In the genomic region with DNA sequence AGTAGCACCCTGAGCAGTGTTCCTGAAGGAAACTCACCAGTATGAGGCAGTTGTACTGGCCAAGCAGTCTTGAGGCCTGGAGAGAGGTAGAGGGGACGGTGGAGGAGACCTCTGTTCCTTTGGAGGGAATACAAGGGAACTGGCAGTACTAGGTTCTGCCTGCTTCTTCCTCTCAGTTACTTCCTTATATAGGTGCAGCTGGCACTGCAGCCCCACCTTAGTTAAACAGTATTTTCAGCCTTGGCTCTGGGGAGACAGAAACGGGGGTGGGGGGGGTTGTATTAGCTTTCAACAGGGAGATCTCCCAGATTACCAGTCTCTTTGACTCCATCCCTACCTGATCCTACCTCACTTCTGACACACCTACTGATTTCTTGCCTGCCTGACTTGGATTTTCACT, we compare ENCODE assay signal across 21 mouse cellular contexts. TPM values are rescaled to one million over a fixed set of nuclear protein-coding genes. Genes with fewer than 3 reads are reported as not detected.
DNase-seq lines count a peak whose midpoint lies in the region; ATAC-seq lines count a peak whose summit lies in the region.
"Had no signal": no experiment of that assay in that cellular context is flagged by ENCODE, and none has a peak within 500 bp of the region (broad histone marks: within the 10 kb centered on the region; RNA-seq: fewer than 3 reads in every experiment).

No protein-coding gene starts in this region.

- no peaks in the 10 kb centered on the region for H3K27me3 ChIP-seq in neural tube, embryonic 15.5 days (replicated peaks)
- H3K27me3 ChIP-seq in intestine, embryonic 16.5 days (replicated peaks; ENCODE audit: control insufficient read depth, insufficient read depth, low read length) = no peaks in the 10 kb centered on the region
- no peaks in the 10 kb centered on the region for H3K27me3 ChIP-seq in stomach, embryonic 14.5 days (ENCODE audit: control insufficient read depth, insufficient read depth, low read length)
- H3K27me3 ChIP-seq: CH12.LX; embryonic facial prominence, embryonic 12.5 days; forebrain, embryonic 15.5 days; heart, embryonic 13.5 days; hindbrain, embryonic 13.5 days; Patski had no signal

- H3K9me3 ChIP-seq in neural tube, embryonic 15.5 days (replicated peaks) = no peaks in the 10 kb centered on the region
- H3K9me3 ChIP-seq in intestine, embryonic 16.5 days (ENCODE audit: control insufficient read depth, low read length) = no peaks in the 10 kb centered on the region; the same call in 1 of the 2 replicates
- no peaks in the 10 kb centered on the region for H3K9me3 ChIP-seq in stomach, embryonic 14.5 days (ENCODE audit: control insufficient read depth, low read depth, low read length)
- H3K9me3 ChIP-seq: embryonic facial prominence, embryonic 12.5 days; forebrain, embryonic 15.5 days; heart, embryonic 13.5 days; hindbrain, embryonic 13.5 days had no signal

- ATAC-seq in neural tube, embryonic 15.5 days (ENCODE audit: low FRiP score) = no peak
- ATAC-seq in intestine, embryonic 16.5 days = peak; percentile 79
- peak; percentile 48; the same call in 1 of the 2 replicates for ATAC-seq in stomach, embryonic 14.5 days (ENCODE audit: insufficient number of reproducible peaks, insufficient read depth, low FRiP score, low read depth)
- ATAC-seq: activated CD4-positive, CD25-positive, alpha-beta regulatory T cell, adult 4 months; forebrain, embryonic 15.5 days; Patski had no signal

- no peaks in the 10 kb centered on the region for H3K36me3 ChIP-seq in neural tube, embryonic 15.5 days
- no peaks in the 10 kb centered on the region for H3K36me3 ChIP-seq in intestine, embryonic 16.5 days (ENCODE audit: control insufficient read depth, insufficient read depth, low read length)
- no peaks in the 10 kb centered on the region for H3K36me3 ChIP-seq in stomach, embryonic 14.5 days (ENCODE audit: control insufficient read depth, insufficient read depth, low read length)
- H3K36me3 ChIP-seq: embryonic facial prominence, embryonic 12.5 days; forebrain, embryonic 15.5 days; heart, embryonic 13.5 days; hindbrain, embryonic 13.5 days had no signal

- 77% methylated on average over 2 of the region's 2 CpGs for WGBS in neural tube, embryonic 15.5 days
- WGBS in intestine, embryonic 16.5 days = 46% methylated on average over 2 of the region's 2 CpGs
- WGBS in stomach, embryonic 14.5 days = 53% methylated on average over 2 of the region's 2 CpGs

- no peak overlapping the region for H3K9ac ChIP-seq in neural tube, embryonic 15.5 days (replicated peaks)
- no peak overlapping the region for H3K9ac ChIP-seq in intestine, embryonic 16.5 days (ENCODE audit: low read depth, low read length)
- H3K9ac ChIP-seq in stomach, embryonic 14.5 days (replicated peaks; ENCODE audit: low read depth, low read length) = no peak overlapping the region
- H3K9ac ChIP-seq: embryonic facial prominence, embryonic 12.5 days; forebrain, embryonic 15.5 days; heart, embryonic 13.5 days; hindbrain, embryonic 13.5 days had no signal

- H3K4me1 ChIP-seq in neural tube, embryonic 15.5 days = no peaks in the 10 kb centered on the region
- no peaks in the 10 kb centered on the region for H3K4me1 ChIP-seq in intestine, embryonic 16.5 days (ENCODE audit: control insufficient read depth, insufficient read depth, low read length)
- H3K4me1 ChIP-seq in stomach, embryonic 14.5 days (ENCODE audit: control insufficient read depth, insufficient read depth, low read length) = no peaks in the 10 kb centered on the region
- H3K4me1 ChIP-seq: embryonic facial prominence, embryonic 12.5 days; forebrain, embryonic 15.5 days; hindbrain, embryonic 13.5 days had no signal

- H3K27ac ChIP-seq in neural tube, embryonic 15.5 days (replicated peaks) = no peak overlapping the region
- no peak overlapping the region for H3K27ac ChIP-seq in intestine, embryonic 16.5 days (ENCODE audit: low read length)
- H3K27ac ChIP-seq in stomach, embryonic 14.5 days (ENCODE audit: low read length) = no peak overlapping the region
- H3K27ac ChIP-seq: embryonic facial prominence, embryonic 12.5 days; forebrain, embryonic 15.5 days; heart, embryonic 13.5 days; hindbrain, embryonic 13.5 days had no signal

- H3K4me2 ChIP-seq in neural tube, embryonic 15.5 days = no peak overlapping the region
- no peak overlapping the region for H3K4me2 ChIP-seq in intestine, embryonic 16.5 days (ENCODE audit: low read depth, low read length)
- no peak overlapping the region for H3K4me2 ChIP-seq in stomach, embryonic 14.5 days (replicated peaks; ENCODE audit: low read depth, low read length)
- H3K4me2 ChIP-seq: embryonic facial prominence, embryonic 12.5 days; forebrain, embryonic 15.5 days; heart, embryonic 13.5 days; hindbrain, embryonic 13.5 days had no signal

- no peak overlapping the region for H3K4me3 ChIP-seq in neural tube, embryonic 15.5 days (replicated peaks)
- H3K4me3 ChIP-seq in intestine, embryonic 16.5 days (ENCODE audit: low read length) = no peak overlapping the region
- H3K4me3 ChIP-seq in stomach, embryonic 14.5 days (ENCODE audit: low read depth, low read length) = no peak overlapping the region
- H3K4me3 ChIP-seq: embryonic facial prominence, embryonic 12.5 days; forebrain, embryonic 15.5 days; heart, embryonic 13.5 days; hindbrain, embryonic 13.5 days had no signal

- peak; percentile 5 for DNase-seq in neural tube, embryonic 10.5 days (ENCODE audit: extremely low spot score, low spot score)
- DNase-seq in embryo, embryonic 10 days (ENCODE audit: low spot score) = no peak
- no peak for DNase-seq in cerebellum, adult 9-11 months
- no peak for DNase-seq in kidney, adult 8-10 months
- DNase-seq: adrenal gland, postnatal 14 days; cerebellum, adult 18-20 months; cerebellum, postnatal 10 days; gastrocnemius, postnatal 10 days; heart, postnatal 4 days had no signal

RNA-seq across cellular contexts. Expression of gene Capn13, which starts 1.5 kb away (rescaled TPM):
- 0.18 and 0.24 TPM in 2 replicates for polyA plus RNA-seq in neural tube, embryonic 15.5 days (2015; fragmentation: Nextera tagmentation; extraction: Ambion mirVana)
- 1.1 and 1.6 TPM in 2 replicates for polyA plus RNA-seq in intestine, embryonic 16.5 days (2015; fragmentation: Nextera tagmentation; extraction: Ambion mirVana)
- 0.27 and 0.64 TPM in 2 replicates for polyA plus RNA-seq in stomach, embryonic 14.5 days (2014; fragmentation: Nextera tagmentation; extraction: Ambion mirVana)
- polyA plus RNA-seq: activated CD4-positive, CD25-positive, alpha-beta regulatory T cell, adult 4 months; embryonic facial prominence, embryonic 12.5 days; forebrain, embryonic 11.5 days; forebrain, embryonic 15.5 days; heart, embryonic 13.5 days; heart, postnatal 0 days; hindbrain, embryonic 13.5 days; Patski had no signal
